Mouse (Mus musculus): ENCODE data around the gene Lypd6b.

Lypd6b gene

GRCm38 (mm10) chr2:49938246-49938645, 150.8 kb downstream of the Lypd6b start:
- no peak for DNase-seq (ENCODE audit: low read depth, low spot score)

- DNase-seq (ENCODE audit: low read depth, low spot score), result no peak
Measured at GRCm38 (mm10) chr2:49940372-49940771, 152.9 kb downstream of the Lypd6b start.

GRCm38 (mm10) chr2:49942100-49942499, 154.6 kb downstream of the Lypd6b start:
- DNase-seq (ENCODE audit: low read depth, low spot score), result no peak

- DNase-seq (ENCODE audit: low read depth, low spot score), result no peak
Measured at GRCm38 (mm10) chr2:49951681-49952080, 164.2 kb downstream of the Lypd6b start.

GRCm38 (mm10) chr2:49952632-49953293, 165.3 kb downstream of the Lypd6b start:
- DNase-seq (ENCODE audit: low read depth, low spot score), result no peak

GRCm38 (mm10) chr2:49957449-49957848, 170.0 kb downstream of the Lypd6b start:
- no peak for DNase-seq (ENCODE audit: low read depth, low spot score)

GRCm38 (mm10) chr2:49961991-49962390, 174.5 kb downstream of the Lypd6b start:
- DNase-seq (ENCODE audit: low read depth, low spot score), result no peak

GRCm38 (mm10) chr2:49964899-49965298, 177.4 kb downstream of the Lypd6b start:
- no peak for DNase-seq (ENCODE audit: low read depth, low spot score)

- no peak for DNase-seq (ENCODE audit: low read depth, low spot score)
Measured at GRCm38 (mm10) chr2:49967748-49968147, 180.3 kb downstream of the Lypd6b start.

GRCm38 (mm10) chr2:49970990-49971389, 183.5 kb downstream of the Lypd6b start:
- DNase-seq (ENCODE audit: low read depth, low spot score), result no peak

GRCm38 (mm10) chr2:49978606-49979005, 191.1 kb downstream of the Lypd6b start:
- no peak for DNase-seq (ENCODE audit: low read depth, low spot score)

- DNase-seq (ENCODE audit: low read depth, low spot score), result no peak
Measured at GRCm38 (mm10) chr2:49979991-49980390, 192.5 kb downstream of the Lypd6b start.

- no peak for DNase-seq (ENCODE audit: low read depth, low spot score)
Measured at GRCm38 (mm10) chr2:49983021-49983420, 195.5 kb downstream of the Lypd6b start.

GRCm38 (mm10) chr2:49984780-49985179, 197.3 kb downstream of the Lypd6b start:
- no peak for DNase-seq (ENCODE audit: low read depth, low spot score)

GRCm38 (mm10) chr2:49995841-49996240, 208.4 kb downstream of the Lypd6b start:
- DNase-seq (ENCODE audit: low read depth, low spot score), result no peak

GRCm38 (mm10) chr2:49997216-49997615, 209.7 kb downstream of the Lypd6b start:
- no peak for DNase-seq (ENCODE audit: low read depth, low spot score)
